Mouse (Mus musculus): ENCODE results near the gene Phyhipl.

GRCm38 (mm10) chr10:70686505-70686904 is 30.7 kb upstream of the Phyhipl start:
- TF ChIP-seq CTCF (IDR thresholded peaks at IDR 0.05; ENCODE audit: borderline replicate concordance, control insufficient read depth, extremely low read depth, insufficient read depth, low read length, poor library complexity) (no peak), POLR2A (IDR thresholded peaks at IDR 0.05; ENCODE audit: control insufficient read depth, extremely low read depth, insufficient read depth, low read length, poor library complexity) (no peak)

Measured in thymus, adult 2 months (tissue).